Mouse (Mus musculus) CH12.LX (cell line): ENCODE results near the gene Dnmt3l. TPM values are rescaled to one million over a fixed set of nuclear protein-coding genes. Genes with fewer than 3 reads are reported as not detected.

ENCODE experiments used
- DNase-seq: peaks from one replicate; pipeline ENCODE4 v3.0.0-alpha.2; 2013; ENCODE audit errors: extremely low read depth
- H3K27ac ChIP-seq: 2 replicates; pipeline ENCODE4 v1.5.1; 2012; ENCODE audit warnings: low read depth, mild to moderate bottlenecking, control low read depth, moderate library complexity; ENCODE audit not compliant: insufficient read depth
- H3K27me3 ChIP-seq: replicated peaks from 2 replicates; pipeline ENCODE3; 2012; ENCODE audit warnings: inconsistent platforms
- H3K36me3 ChIP-seq, 2 experiments: replicated peaks in 1 of 2; 2 replicates each; pipeline versions ENCODE3 to v1.6.1; 2012; ENCODE audit warnings: inconsistent platforms in 1 of 2, low read length in 1 of 2, mild to moderate bottlenecking in 1 of 2, mixed read lengths in 1 of 2, moderate library complexity in 1 of 2; ENCODE audit not compliant: control insufficient read depth in 1 of 2, insufficient read depth in 1 of 2
- H3K4me1 ChIP-seq, 2 experiments: 2 replicates each; pipeline ENCODE4 v1.6.1; 2012; ENCODE audit warnings: inconsistent platforms in 1 of 2, moderate library complexity in 1 of 2; ENCODE audit not compliant: insufficient read depth in 2 of 2, control insufficient read depth in 1 of 2
- H3K4me2 ChIP-seq: 2 replicates; pipeline ENCODE4 v1.6.1; 2012; ENCODE audit warnings: low read depth, mild to moderate bottlenecking, control low read depth; ENCODE audit not compliant: poor library complexity, insufficient read depth, severe bottlenecking
- H3K4me3 ChIP-seq, 3 experiments: fragments of 150-350 bp in 1 of 3; sonication (generic) in 1 of 3; replicated peaks in 1 of 3; 2 replicates each; pipeline versions ENCODE3 to v1.5.1; 2011 to 2012; ENCODE audit warnings: low read depth in 2 of 3, low read length in 2 of 3, mild to moderate bottlenecking in 2 of 3, moderate library complexity in 2 of 3, control low read depth in 1 of 3, improper control_type of control experiment in 1 of 3, inconsistent platforms in 1 of 3, mixed read lengths in 1 of 3; ENCODE audit not compliant: poor library complexity in 1 of 3
- H3K79me2 ChIP-seq: replicated peaks from 2 replicates; pipeline ENCODE4 v1.6.1; 2012; ENCODE audit warnings: mild to moderate bottlenecking, moderate library complexity; ENCODE audit not compliant: control insufficient read depth, poor library complexity, insufficient read depth, severe bottlenecking; ENCODE audit errors: extremely low read depth
- H3K9ac ChIP-seq: 2 replicates; pipeline ENCODE4 v1.6.1; 2012; ENCODE audit warnings: low read depth, mild to moderate bottlenecking, control low read depth, moderate library complexity; ENCODE audit not compliant: insufficient read depth
- H3K9me3 ChIP-seq: replicated peaks from 2 replicates; pipeline ENCODE3; 2012; ENCODE audit warnings: low read length, inconsistent platforms, mixed read lengths
- BHLHE40 ChIP-seq: IDR thresholded peaks from 2 replicates; pipeline ENCODE4 v1.6.1; 2011; ENCODE audit warnings: mild to moderate bottlenecking, low read depth, low read length, improper control_type of control experiment
- CHD2 ChIP-seq: IDR thresholded peaks from 2 replicates; pipeline ENCODE4 v1.6.1; 2011; ENCODE audit warnings: low read length, improper control_type of control experiment
- ELF1 ChIP-seq: IDR thresholded peaks from 2 replicates; pipeline ENCODE4 v1.6.1; 2014; ENCODE audit warnings: low read depth, mild to moderate bottlenecking, inconsistent platforms, low read length, improper control_type of control experiment
- GABPA ChIP-seq: IDR thresholded peaks from 2 replicates; pipeline ENCODE4 v1.6.1; 2012; ENCODE audit warnings: low read depth, low read length, improper control_type of control experiment, inconsistent platforms; ENCODE audit not compliant: insufficient replicate concordance
- HCFC1 ChIP-seq: IDR thresholded peaks from 2 replicates; pipeline ENCODE4 v1.6.1; 2012; ENCODE audit warnings: low read depth, mild to moderate bottlenecking, inconsistent platforms, low read length, improper control_type of control experiment
- IRF4 ChIP-seq: IDR thresholded peaks from 2 replicates; pipeline ENCODE4 v1.6.1; 2014; ENCODE audit warnings: low read depth, mild to moderate bottlenecking, inconsistent platforms, low read length, improper control_type of control experiment
- JUND ChIP-seq: conservative IDR thresholded peaks from 2 replicates; pipeline ENCODE4 v1.6.1; 2011; ENCODE audit warnings: low read depth, low read length, improper control_type of control experiment
- KAT2A ChIP-seq: IDR thresholded peaks from 2 replicates; pipeline ENCODE4 v1.6.1; 2012; ENCODE audit warnings: low read length, improper control_type of control experiment, inconsistent platforms; ENCODE audit not compliant: insufficient replicate concordance
- MAZ ChIP-seq: IDR thresholded peaks from 2 replicates; pipeline ENCODE4 v1.6.1; 2012; ENCODE audit warnings: low read depth, mild to moderate bottlenecking, inconsistent platforms, low read length, improper control_type of control experiment, moderate library complexity
- MEF2A ChIP-seq: IDR thresholded peaks from 2 replicates; pipeline ENCODE4 v1.6.1; 2014; ENCODE audit warnings: low read depth, mild to moderate bottlenecking, inconsistent platforms, low read length, improper control_type of control experiment, borderline replicate concordance
- PAX5 ChIP-seq: IDR thresholded peaks from 2 replicates; pipeline ENCODE4 v1.6.1; 2012; ENCODE audit warnings: low read length, inconsistent platforms, mixed read lengths
- POLR2A ChIP-seq: IDR thresholded peaks from 2 replicates; pipeline ENCODE4 v1.6.1; 2011; ENCODE audit warnings: low read depth, mild to moderate bottlenecking, improper control_type of control experiment, low read length
- RAD21 ChIP-seq: IDR thresholded peaks from 2 replicates; pipeline ENCODE4 v1.6.1; 2011; ENCODE audit warnings: low read depth, mild to moderate bottlenecking, low read length, improper control_type of control experiment, moderate library complexity
- USF1 ChIP-seq: IDR thresholded peaks from 2 replicates; pipeline ENCODE4 v1.6.1; 2014; ENCODE audit warnings: low read depth, mild to moderate bottlenecking, inconsistent platforms, low read length, improper control_type of control experiment
- USF2 ChIP-seq: conservative IDR thresholded peaks from 2 replicates; pipeline ENCODE4 v1.6.1; 2011; ENCODE audit warnings: low read depth, low read length, improper control_type of control experiment
- ZMIZ1 ChIP-seq: IDR thresholded peaks from 2 replicates; pipeline ENCODE4 v1.6.1; 2012; ENCODE audit warnings: low read depth, mild to moderate bottlenecking, inconsistent platforms, low read length, improper control_type of control experiment
- dilution Hi-C: fragments of 300-500 bp; cut with MboI; formaldehyde crosslinking; loops from 2 replicates; pipeline ENCODE4 v1.14.3; 2020; ENCODE audit warnings: low sequenced_read_pairs; ENCODE audit not compliant: extremely low pct_unique_long_range_greater_than_20kb, extremely low pct_ligation_motif_present
- in situ Hi-C: fragments of 300-500 bp; cut with MboI; formaldehyde crosslinking; loops from 3 replicates; pipeline ENCODE4 v1.14.3; 2019; ENCODE audit warnings: low sequenced_read_pairs, low pct_ligation_motif_present, low pct_unique_long_range_greater_than_20kb, mixed read lengths
- polyA plus RNA-seq: library from polyadenylated mRNA; unstranded; fragments of >175 nt; gene quantifications from 2 replicates; pipeline ENCODE4 v1.2.1, GENCODE M21; 2012; ENCODE audit warnings: low read depth; ENCODE audit not compliant: insufficient read length
- total RNA-seq, 2 experiments: library from RNA; depleted of rRNA; stranded (reverse); fragments of 300-350 nt in 1 of 2; fragments of >200 nt in 1 of 2; gene quantifications; 2 replicates each; pipeline ENCODE4 v1.2.3; 2012 to 2014

Gene Dnmt3l
- total and polyA plus RNA-seq, 3 experiments: 0.21 to 0.23 TPM; not detected in 1

GRCm38 (mm10) chr10:78077862-78078261 is 36.1 kb downstream of the Dnmt3l start:
- peaks cover 0 to 49% of the 10 kb centered on the region in 2 experiments for H3K36me3 ChIP-seq
- H3K27ac ChIP-seq: no peak overlapping the region
- no peak for TF ChIP-seq ZMIZ1
- TF ChIP-seq JUND: no peak
- TF ChIP-seq IRF4: no peak
- TF ChIP-seq HCFC1: no peak
- no peak for TF ChIP-seq USF1
- TF ChIP-seq USF2: no peak
- TF ChIP-seq KAT2A: no peak
- TF ChIP-seq GABPA: no peak
- no peak for TF ChIP-seq POLR2A
- no peak for TF ChIP-seq MAZ
- H3K9me3 ChIP-seq: peaks cover 4% of the 10 kb centered on the region
- no peaks in the 10 kb centered on the region for H3K79me2 ChIP-seq
- dilution Hi-C loops: no loop called here
- H3K4me2 ChIP-seq: no peak overlapping the region
- H3K9ac ChIP-seq: no peak overlapping the region
- no peak overlapping the region for H3K4me3 ChIP-seq
- H3K27me3 ChIP-seq: peaks cover 6% of the 10 kb centered on the region
- peaks cover 13 to 21% of the 10 kb centered on the region in 2 experiments for H3K4me1 ChIP-seq
- DNase-seq: no peak
- in situ Hi-C loops: no loop called here

- Histone ChIP-seq H3K79me2 (no peaks in the 10 kb centered on the region), H3K4me2 (no peak overlapping the region), H3K36me3 (peaks cover 0 to 45% of the 10 kb centered on the region in 2 experiments)
- DNase-seq: no peak
- TF ChIP-seq MEF2A (no peak), CHD2 (no peak), MAZ (no peak), RAD21 (no peak), ELF1 (no peak), PAX5 (no peak), BHLHE40 (no peak)
- TF ChIP-seq, all 38 proteins: peak for 0
- Histone ChIP-seq H3K4me3 (no peak overlapping the region), H3K27ac (no peak overlapping the region), H3K27me3 (peaks cover 6% of the 10 kb centered on the region), H3K9ac (no peak overlapping the region), H3K9me3 (peaks cover 4% of the 10 kb centered on the region), H3K4me1 (peaks cover 13 to 18% of the 10 kb centered on the region in 2 experiments)
- dilution Hi-C loops: no loop called here
- in situ Hi-C loops: no loop called here
These were observed 36.5 kb downstream of the Dnmt3l start for GRCm38 (mm10) chr10:78078276-78078675.
